Mouse (Mus musculus): ENCODE measurements at regions not wholly inside any gene's neighbourhood (a gene's known extent, or its start where the extent isn't known, plus 50 kb on each side); places are given as distances from the start of the nearest gene placed in this dataset.

DNA sequence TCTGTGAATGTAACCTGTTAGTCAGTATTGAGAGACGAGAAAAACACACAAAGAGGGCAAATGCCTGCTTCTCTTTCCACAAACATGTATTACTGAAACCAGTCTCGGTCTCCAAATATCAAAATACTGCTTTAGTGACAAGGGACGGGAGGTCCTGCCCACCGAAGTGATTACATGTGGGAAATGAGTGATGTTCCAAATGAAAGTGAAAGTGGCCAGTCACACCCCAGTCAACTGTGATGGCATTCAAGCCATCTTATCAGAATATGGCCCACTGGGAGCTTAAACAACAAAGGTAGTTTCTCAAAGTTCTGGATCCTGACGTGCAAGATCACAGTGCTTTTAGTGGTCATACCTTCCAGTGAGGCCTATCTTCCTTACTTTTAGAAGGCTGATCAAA, 87.0 kb upstream of the Rnf152 start:
- no peak for TF ChIP-seq POLR2A (IDR thresholded peaks at IDR 0.05; ENCODE audit: insufficient read depth, low read depth, low read length)
- TF ChIP-seq CTCF (IDR thresholded peaks at IDR 0.05) = no peak
